Mouse (Mus musculus) heart, embryonic 16.5 days (tissue): ENCODE measurements around the gene Hmga1b. TPM values are rescaled to one million over a fixed set of nuclear protein-coding genes. Genes with fewer than 3 reads are reported as not detected.
A peak's percentile ranks its signal among the peaks of the same experiment; 100 is the strongest.

ENCODE experiments used
- ATAC-seq: fragments of 200-750 bp; cut with Nextera tagmentation; replicated peaks from 2 replicates; pipeline ENCODE4 v1.8.0; 2017; ENCODE audit warnings: moderate number of reproducible peaks; ENCODE audit not compliant: insufficient read depth, low FRiP score; ENCODE audit errors: extremely low read depth
- H3K27ac ChIP-seq: fragments of 300-500 bp; sonication (generic); 2 replicates; pipeline ENCODE4 v1.5.1; 2014; ENCODE audit warnings: mild to moderate bottlenecking, low read length, control low read depth, moderate library complexity
- H3K27me3 ChIP-seq: fragments of 300-500 bp; sonication (generic); 2 replicates; pipeline ENCODE4 v1.6.1; 2014; ENCODE audit warnings: low read length, mixed read lengths; ENCODE audit not compliant: control insufficient read depth, insufficient read depth
- H3K36me3 ChIP-seq: fragments of 300-500 bp; sonication (generic); 2 replicates; pipeline ENCODE4 v1.6.1; 2014; ENCODE audit not compliant: control insufficient read depth, insufficient read depth
- H3K4me1 ChIP-seq: fragments of 300-500 bp; sonication (generic); 2 replicates; pipeline ENCODE4 v1.6.1; 2014; ENCODE audit warnings: low read length, mixed read lengths; ENCODE audit not compliant: control insufficient read depth, insufficient read depth
- H3K4me2 ChIP-seq: fragments of 300-500 bp; sonication (generic); 2 replicates; pipeline ENCODE4 v1.6.1; 2014; ENCODE audit warnings: low read depth, mild to moderate bottlenecking, control low read depth, low read length
- H3K4me3 ChIP-seq: fragments of 300-500 bp; sonication (generic); 2 replicates; pipeline ENCODE4 v1.5.1; 2014; ENCODE audit warnings: mild to moderate bottlenecking, control low read depth, low read length
- H3K9ac ChIP-seq: fragments of 300-500 bp; sonication (generic); 2 replicates; pipeline ENCODE4 v1.6.1; 2014; ENCODE audit warnings: low read length, control low read depth
- H3K9me3 ChIP-seq: fragments of 300-500 bp; sonication (generic); replicated peaks from 2 replicates; pipeline ENCODE4 v1.6.1; 2016; ENCODE audit warnings: low read length; ENCODE audit not compliant: control insufficient read depth
- WGBS: fragments of 180-500 bp; shearing (Covaris S2); extraction: QIAGEN DNeasy Blood & Tissue Kit; methylation state at CpG from one replicate; pipeline ENCODE4 v1.1.7; 2014; 5-methylcytosine and 5-hydroxymethylcytosine counted together
- polyA plus RNA-seq: library from polyadenylated mRNA; unstranded; fragments of >200 nt; fragmentation: Nextera tagmentation; extraction: Ambion mirVana; gene quantifications from 2 replicates; pipeline ENCODE4 v1.2.1, GENCODE M21; 2015

The Hmga1b gene
- polyA plus RNA-seq, 1 experiment from 2014 or later, result 6.9 TPM

DNA sequence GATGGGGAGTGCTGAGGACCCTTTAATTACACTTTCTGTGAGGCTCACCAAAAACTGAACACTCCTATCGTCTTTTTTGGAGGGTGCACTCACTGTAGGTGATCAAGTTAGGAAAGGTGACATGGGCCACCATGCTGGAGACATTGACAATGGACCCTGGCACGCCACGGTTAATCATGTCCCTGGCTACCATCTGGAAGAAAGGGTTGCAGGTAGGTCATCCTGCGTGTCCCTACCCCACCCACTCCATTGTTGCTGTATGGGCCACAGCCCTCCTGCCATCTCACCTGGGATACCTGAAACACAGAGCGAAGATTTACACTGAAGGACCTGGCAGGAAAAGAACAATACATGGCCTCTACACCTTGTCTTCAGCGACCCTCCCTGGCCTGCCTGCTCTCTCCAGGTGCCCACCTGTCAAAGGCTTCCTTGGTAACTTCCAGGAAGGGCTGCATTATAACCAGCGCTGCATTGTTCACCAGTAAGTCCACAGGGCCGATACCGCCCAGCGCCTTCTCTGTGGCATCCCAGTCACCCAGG is 32.2 kb upstream of the Hmga1b start:
- Histone ChIP-seq H3K4me2 (no peak overlapping the region), H3K4me1 (peaks cover 7% of the 10 kb centered on the region)
- 86% methylated on average over 10 of the region's 10 CpGs for WGBS

DNA sequence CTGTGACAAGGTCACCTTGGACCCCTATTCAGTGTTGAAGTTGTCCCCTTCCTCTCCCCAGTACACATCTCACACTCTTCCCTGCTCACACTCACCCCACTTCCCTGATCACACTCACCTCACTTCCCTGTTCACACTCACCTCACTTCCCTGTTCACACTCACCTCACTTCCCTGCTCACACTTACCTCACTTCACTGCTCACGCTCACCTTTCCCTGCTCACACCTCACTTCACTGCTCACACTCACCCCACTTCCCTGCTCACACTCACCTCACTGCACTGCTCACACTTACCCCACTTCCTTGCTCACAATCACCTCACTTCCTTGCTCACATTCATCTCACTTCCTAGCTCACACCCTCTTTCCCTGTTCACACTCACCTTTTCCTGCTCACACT is 31.2 kb upstream of the Hmga1b start:
- Histone ChIP-seq H3K4me1 (peaks cover 7% of the 10 kb centered on the region), H3K27me3 (no peaks in the 10 kb centered on the region), H3K9ac (no peak overlapping the region), H3K27ac (0 out of 2 replicates have a peak overlapping the region, but pooled peaks have one; percentile 31), H3K4me2 (no peak overlapping the region), H3K36me3 (no peaks in the 10 kb centered on the region), H3K4me3 (no peak overlapping the region), H3K9me3 (no peaks in the 10 kb centered on the region)
- WGBS, result 91% methylated on average over 1 of the region's 1 CpGs
- ATAC-seq, result no peak

More for the DNA sequence above, 32.2 kb upstream of the Hmga1b start:
- no peak for ATAC-seq
- Histone ChIP-seq H3K27me3 (0 out of 2 replicates have a peak, but pooled peaks cover 7% of the 10 kb centered on the region), H3K4me3 (no peak overlapping the region), H3K27ac (no peak overlapping the region), H3K36me3 (no peaks in the 10 kb centered on the region), H3K9me3 (no peaks in the 10 kb centered on the region), H3K9ac (no peak overlapping the region)

DNA sequence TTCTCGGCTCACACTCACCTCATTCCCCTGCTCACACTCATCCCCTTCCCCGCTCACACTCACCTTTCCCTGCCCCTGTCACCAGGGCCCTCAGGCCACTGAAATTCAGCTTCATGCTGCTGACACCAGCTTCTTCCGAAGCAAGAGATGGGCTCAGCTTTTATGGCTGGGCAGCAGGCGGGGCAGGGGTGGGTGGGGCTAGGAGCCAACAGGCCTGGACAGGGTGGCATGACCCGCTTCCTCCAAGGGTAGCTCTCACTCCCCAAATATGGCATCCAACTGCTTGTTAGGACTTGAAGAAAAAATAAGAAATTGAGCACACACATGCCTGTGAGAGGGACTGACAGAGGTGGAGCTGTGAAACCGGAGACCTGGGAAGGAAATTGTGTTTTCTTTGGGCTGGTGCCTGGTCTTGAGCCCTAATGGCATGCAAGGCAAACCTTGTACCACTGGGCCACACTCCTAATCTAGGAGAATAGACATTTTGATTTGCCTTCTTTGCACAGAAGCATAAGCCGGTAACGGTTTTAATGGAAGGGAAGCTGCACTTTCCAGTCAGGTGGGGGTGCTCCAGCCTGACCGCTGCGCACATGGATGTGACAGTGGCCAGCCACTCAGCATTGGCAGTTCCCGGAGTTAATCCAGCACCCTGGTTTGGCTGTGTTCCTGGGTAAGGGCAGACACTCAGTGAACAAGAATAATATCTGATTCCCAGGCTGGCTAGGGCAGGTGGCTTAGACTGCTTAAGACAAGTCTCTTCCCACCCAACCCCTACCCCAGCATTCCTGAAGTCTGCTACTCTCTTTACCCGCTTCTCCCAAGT is 30.5 kb upstream of the Hmga1b start, which contains the start of gene Cbr2:
Cbr2 (minus strand) TSS at position 257 of the 823 bp plus-strand sequence.
- no peak within 1 kb of the TSS for H3K4me2 ChIP-seq
- 0 out of 2 replicates have a peak within 1 kb of the TSS, but pooled peaks have one; percentile 31 for H3K27ac ChIP-seq
- H3K4me3 ChIP-seq, result no peak within 1 kb of the TSS
- H3K9ac ChIP-seq, result no peak within 1 kb of the TSS
- WGBS, result 56% methylated on average over 12 of the region's 12 CpGs
- H3K27me3 ChIP-seq, result no peaks in the 10 kb centered on the region
- H3K9me3 ChIP-seq, result no peaks in the 10 kb centered on the region
- ATAC-seq, result no peak
- H3K4me1 ChIP-seq, result peaks cover 2% of the 10 kb centered on the region; the same call in 1 of the 2 replicates
- H3K36me3 ChIP-seq, result no peaks in the 10 kb centered on the region

DNA sequence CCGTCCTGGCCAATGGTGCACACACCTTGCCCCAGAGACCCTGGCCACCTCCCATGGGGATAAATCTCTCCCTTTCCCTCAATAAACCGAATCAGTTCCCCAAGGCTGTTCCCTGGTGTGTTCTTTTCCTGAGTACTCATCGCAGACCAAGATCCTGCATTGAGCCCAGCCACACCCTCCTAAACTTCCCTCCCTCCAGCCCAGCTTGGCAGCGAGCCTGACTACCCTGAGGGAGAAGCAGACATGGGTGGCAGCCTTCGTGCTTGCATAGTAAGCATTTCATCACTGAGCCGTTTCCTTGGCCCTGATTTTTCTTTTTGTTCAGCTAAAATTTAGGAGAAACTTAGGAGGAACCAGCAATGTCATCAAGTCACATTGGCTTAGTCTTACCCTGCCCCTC is 29.1 kb upstream of the Hmga1b start:
- no peak for ATAC-seq
- no peaks in the 10 kb centered on the region for H3K36me3 ChIP-seq
- WGBS, result 43% methylated on average over 6 of the region's 6 CpGs
- H3K27me3 ChIP-seq, result no peaks in the 10 kb centered on the region
- no peak overlapping the region for H3K4me2 ChIP-seq
- H3K9ac ChIP-seq, result no peak overlapping the region
- H3K9me3 ChIP-seq, result no peaks in the 10 kb centered on the region
- H3K4me3 ChIP-seq, result no peak overlapping the region
- peaks cover 2% of the 10 kb centered on the region; the same call in 1 of the 2 replicates for H3K4me1 ChIP-seq
- no peak overlapping the region for H3K27ac ChIP-seq

DNA sequence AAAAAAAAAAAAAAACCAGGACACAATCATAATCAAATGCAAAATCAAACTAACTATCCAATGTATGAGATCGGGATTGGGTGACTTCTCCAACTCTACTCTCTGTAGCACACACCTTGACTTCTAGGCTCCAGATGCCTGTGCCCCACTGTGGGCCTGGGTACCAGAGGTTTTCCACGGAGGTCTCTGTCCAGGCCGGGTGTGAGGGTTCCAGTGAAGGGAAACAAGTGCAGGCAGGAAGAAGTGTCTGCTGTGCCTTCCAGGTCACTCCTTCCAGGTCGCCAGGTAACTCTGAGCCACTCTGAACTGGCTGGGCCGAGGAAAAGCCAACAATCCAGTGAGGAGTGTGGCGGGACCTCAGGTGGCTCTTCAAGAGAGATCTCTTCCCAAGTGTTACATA is 26.2 kb upstream of the Hmga1b start:
- Histone ChIP-seq H3K27ac (no peak overlapping the region), H3K4me1 (peaks cover 2% of the 10 kb centered on the region; the same call in 1 of the 2 replicates), H3K4me3 (no peak overlapping the region), H3K9me3 (no peaks in the 10 kb centered on the region), H3K9ac (no peak overlapping the region), H3K4me2 (no peak overlapping the region), H3K36me3 (no peaks in the 10 kb centered on the region), H3K27me3 (no peaks in the 10 kb centered on the region)
- no peak for ATAC-seq
- 67% methylated on average over 6 of the region's 6 CpGs for WGBS

DNA sequence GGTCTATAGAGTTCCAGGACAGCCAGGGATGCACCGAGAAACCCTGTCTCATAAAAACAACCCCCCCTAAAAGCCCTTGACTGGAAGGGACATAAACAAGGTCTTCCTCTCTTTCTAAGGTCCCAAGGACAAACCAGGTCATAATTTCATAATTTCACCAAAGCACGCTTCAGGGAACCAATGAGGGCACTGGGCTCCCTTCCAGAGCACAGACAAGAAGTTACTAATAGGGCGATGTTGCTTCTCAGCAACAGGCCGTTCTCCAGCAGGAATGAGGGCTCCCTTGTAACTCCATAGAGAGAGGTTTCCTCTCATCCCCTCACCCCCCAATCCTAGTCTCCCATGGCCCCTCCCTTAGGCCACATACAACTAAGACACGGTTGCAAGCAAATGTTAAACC is 21.6 kb upstream of the Hmga1b start:
- 85% methylated on average over 5 of the region's 5 CpGs for WGBS
- no peak for ATAC-seq
- no peak overlapping the region for H3K9ac ChIP-seq

DNA sequence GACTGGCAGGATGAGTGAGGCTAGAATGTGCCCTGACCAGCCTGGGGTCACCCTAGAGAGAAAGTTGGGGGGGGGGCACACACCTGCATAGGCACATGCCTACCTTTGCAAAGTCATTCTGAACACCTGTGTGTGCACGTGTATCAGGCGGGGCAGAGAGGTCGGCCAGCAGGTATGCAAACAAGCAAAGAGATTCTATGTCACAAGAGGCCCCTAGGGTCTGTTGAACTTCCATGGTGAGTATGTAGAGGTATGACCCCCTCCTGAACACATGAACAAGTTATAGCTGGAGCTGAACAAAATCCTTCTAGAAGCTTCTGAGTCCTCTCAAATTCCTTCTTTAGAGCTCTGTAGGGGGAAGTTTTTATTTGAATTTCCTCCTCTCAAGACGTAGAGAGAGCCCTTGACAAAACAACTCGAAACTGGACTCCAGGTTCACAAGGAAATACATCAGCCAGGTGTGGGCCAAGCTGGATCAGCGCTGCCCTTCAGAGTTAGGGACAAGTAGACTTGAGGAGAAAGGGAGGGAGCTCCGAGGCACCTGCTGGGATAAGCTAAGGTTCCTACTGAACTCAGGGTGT is 18.4 kb upstream of the Hmga1b start:
- H3K36me3 ChIP-seq, result no peaks in the 10 kb centered on the region
- ATAC-seq, result no peak
- H3K4me1 ChIP-seq, result no peaks in the 10 kb centered on the region
- no peak overlapping the region for H3K27ac ChIP-seq
- WGBS, result 65% methylated on average over 7 of the region's 7 CpGs
- no peak overlapping the region for H3K4me2 ChIP-seq
- H3K9me3 ChIP-seq, result no peaks in the 10 kb centered on the region
- no peaks in the 10 kb centered on the region for H3K27me3 ChIP-seq
- H3K9ac ChIP-seq, result no peak overlapping the region
- H3K4me3 ChIP-seq, result no peak overlapping the region

More for the DNA sequence above, 21.6 kb upstream of the Hmga1b start:
- H3K9me3 ChIP-seq, result no peaks in the 10 kb centered on the region
- no peak overlapping the region for H3K27ac ChIP-seq
- no peak overlapping the region for H3K4me3 ChIP-seq
- no peaks in the 10 kb centered on the region for H3K4me1 ChIP-seq
- no peak overlapping the region for H3K4me2 ChIP-seq
- no peaks in the 10 kb centered on the region for H3K36me3 ChIP-seq
- no peaks in the 10 kb centered on the region for H3K27me3 ChIP-seq

DNA sequence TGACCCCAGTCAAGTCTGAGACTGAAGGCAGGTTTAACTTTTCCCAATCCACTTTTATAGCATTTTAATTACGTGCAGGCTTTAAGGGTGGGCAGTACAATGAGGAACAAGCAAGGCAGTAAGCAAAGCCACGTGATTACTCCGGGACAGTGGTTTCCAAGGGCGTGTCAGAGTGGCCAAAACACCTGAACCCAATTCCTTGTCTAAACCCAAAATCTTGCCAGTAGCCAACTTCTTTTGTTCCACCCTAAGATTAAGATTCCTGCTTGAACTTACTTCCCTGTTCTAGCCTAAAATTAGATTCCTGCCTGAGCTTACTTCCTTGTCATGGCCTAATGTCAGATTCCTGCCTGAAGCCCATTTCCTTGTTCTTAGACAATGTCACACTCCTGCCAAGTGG is 14.6 kb upstream of the Hmga1b start:
- no peaks in the 10 kb centered on the region for H3K4me1 ChIP-seq
- WGBS, result 77% methylated on average over 4 of the region's 4 CpGs
- no peaks in the 10 kb centered on the region for H3K9me3 ChIP-seq
- no peaks in the 10 kb centered on the region for H3K36me3 ChIP-seq
- no peak for ATAC-seq
- no peaks in the 10 kb centered on the region for H3K27me3 ChIP-seq
- no peak overlapping the region for H3K4me3 ChIP-seq
- no peak overlapping the region for H3K9ac ChIP-seq
- no peak overlapping the region for H3K27ac ChIP-seq
- no peak overlapping the region for H3K4me2 ChIP-seq

DNA sequence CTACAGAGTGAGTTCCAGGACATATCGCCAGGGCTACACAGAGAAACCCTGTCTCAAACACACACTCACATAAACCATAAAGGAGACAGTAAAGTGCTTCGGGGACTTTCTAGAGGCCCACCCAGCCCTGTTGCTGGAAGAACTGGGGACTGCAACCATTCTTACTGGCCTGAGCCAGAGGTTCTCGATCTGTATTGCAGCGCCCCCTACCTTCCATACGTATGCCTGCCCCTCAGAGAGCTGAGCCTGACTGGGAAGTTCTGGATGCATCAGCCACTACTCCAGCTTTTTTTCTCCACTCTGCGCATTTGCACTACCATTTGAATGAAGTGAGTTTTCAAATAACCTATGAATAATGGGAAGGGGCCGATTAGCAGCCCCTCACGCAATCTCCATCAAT is 13.2 kb upstream of the Hmga1b start:
- ATAC-seq, result no peak
- Histone ChIP-seq H3K36me3 (no peaks in the 10 kb centered on the region), H3K27ac (no peak overlapping the region), H3K4me3 (no peak overlapping the region), H3K9me3 (no peaks in the 10 kb centered on the region), H3K4me2 (no peak overlapping the region), H3K4me1 (no peaks in the 10 kb centered on the region), H3K27me3 (no peaks in the 10 kb centered on the region), H3K9ac (no peak overlapping the region)
- 47% methylated on average over 8 of the region's 8 CpGs for WGBS
